Mouse (Mus musculus) intestine, embryonic 16.5 days (tissue): ENCODE measurements around the gene Stra6l. TPM values are rescaled to one million over a fixed set of nuclear protein-coding genes. Genes with fewer than 3 reads are reported as not detected.

Experiments used
- ATAC-seq: fragments of 200-750 bp; cut with Nextera tagmentation; 2 replicates; pipeline ENCODE4 v1.8.0; 2017; ENCODE audit warnings: moderate TSS enrichment, moderate library complexity
- H3K27ac ChIP-seq: fragments of 300-500 bp; sonication (generic); 2 replicates; pipeline ENCODE4 v1.5.1; 2014; ENCODE audit warnings: mild to moderate bottlenecking, low read length
- H3K27me3 ChIP-seq: fragments of 300-500 bp; sonication (generic); replicated peaks from 2 replicates; pipeline ENCODE4 v1.6.1; 2014; ENCODE audit warnings: low read length, control low read depth, mixed read lengths; ENCODE audit not compliant: control insufficient read depth, insufficient read depth
- H3K36me3 ChIP-seq: fragments of 300-500 bp; sonication (generic); 2 replicates; pipeline ENCODE4 v1.6.1; 2014; ENCODE audit warnings: low read length, control low read depth; ENCODE audit not compliant: control insufficient read depth, insufficient read depth
- H3K4me1 ChIP-seq: fragments of 300-500 bp; sonication (generic); 2 replicates; pipeline ENCODE4 v1.6.1; 2014; ENCODE audit warnings: low read length, control low read depth, mixed read lengths; ENCODE audit not compliant: control insufficient read depth, insufficient read depth
- H3K4me2 ChIP-seq: fragments of 300-500 bp; sonication (generic); 2 replicates; pipeline ENCODE4 v1.6.1; 2014; ENCODE audit warnings: low read depth, low read length, control low read depth
- H3K4me3 ChIP-seq: fragments of 300-500 bp; sonication (generic); 2 replicates; pipeline ENCODE4 v1.5.1; 2014; ENCODE audit warnings: mild to moderate bottlenecking, low read length
- H3K9ac ChIP-seq: fragments of 300-500 bp; sonication (generic); 2 replicates; pipeline ENCODE4 v1.6.1; 2014; ENCODE audit warnings: low read depth, low read length
- H3K9me3 ChIP-seq: fragments of 300-500 bp; sonication (generic); 2 replicates; pipeline ENCODE4 v1.6.1; 2016; ENCODE audit warnings: low read length, control low read depth; ENCODE audit not compliant: control insufficient read depth
- WGBS: fragments of 180-500 bp; shearing (Covaris S2); extraction: QIAGEN DNeasy Blood & Tissue Kit; methylation state at CpG from one replicate; pipeline ENCODE4 v1.1.7; 2014; 5-methylcytosine and 5-hydroxymethylcytosine counted together
- polyA plus RNA-seq: library from polyadenylated mRNA; unstranded; fragments of >200 nt; fragmentation: Nextera tagmentation; extraction: Ambion mirVana; gene quantifications from 2 replicates; pipeline ENCODE4 v1.2.1, GENCODE M21; 2015

Stra6l gene
- polyA plus RNA-seq, 1 experiment from 2014 or later, result 9.7 TPM

- H3K9ac ChIP-seq, result no peak overlapping the region
- WGBS, result 39% methylated on average over 8 of the region's 8 CpGs
These were observed 28.2 kb upstream of the Stra6l start for GRCm38 (mm10) chr4:45820074-45820830.

GRCm38 (mm10) chr4:45821995-45822394 lies 26.5 kb upstream of the Stra6l start:
- H3K4me2 ChIP-seq, result no peak overlapping the region
- ATAC-seq, result no peak
- H3K36me3 ChIP-seq, result no peaks in the 10 kb centered on the region
- no peaks in the 10 kb centered on the region for H3K9me3 ChIP-seq
- no peak overlapping the region for H3K4me3 ChIP-seq
- WGBS, result 40% methylated on average over 3 of the region's 3 CpGs
- no peak overlapping the region for H3K9ac ChIP-seq
- H3K27me3 ChIP-seq, result peaks cover 33% of the 10 kb centered on the region
- H3K27ac ChIP-seq, result no peak overlapping the region
- H3K4me1 ChIP-seq, result peaks cover 19% of the 10 kb centered on the region

More at GRCm38 (mm10) chr4:45820074-45820830, 28.2 kb upstream of the Stra6l start:
- H3K27ac ChIP-seq, result no peak overlapping the region
- no peaks in the 10 kb centered on the region for H3K36me3 ChIP-seq
- ATAC-seq, result 0 out of 2 replicates have a peak, but pooled peaks have one; percentile 16
- no peaks in the 10 kb centered on the region for H3K9me3 ChIP-seq
- H3K4me2 ChIP-seq, result no peak overlapping the region
- no peak overlapping the region for H3K4me3 ChIP-seq
- peaks cover 17% of the 10 kb centered on the region for H3K27me3 ChIP-seq
- peaks cover 14% of the 10 kb centered on the region for H3K4me1 ChIP-seq

- H3K4me3 ChIP-seq, result no peak overlapping the region
- no peaks in the 10 kb centered on the region for H3K9me3 ChIP-seq
- H3K4me2 ChIP-seq, result no peak overlapping the region
- no peak overlapping the region for H3K9ac ChIP-seq
- H3K36me3 ChIP-seq, result no peaks in the 10 kb centered on the region
- no peak overlapping the region for H3K27ac ChIP-seq
- H3K4me1 ChIP-seq, result peaks cover 19% of the 10 kb centered on the region
- WGBS, result 42% methylated on average over 11 of the region's 11 CpGs
- H3K27me3 ChIP-seq, result peaks cover 43% of the 10 kb centered on the region
- ATAC-seq, result no peak
These were observed 25.5 kb upstream of the Stra6l start for GRCm38 (mm10) chr4:45822781-45823575.

- no peak overlapping the region for H3K4me2 ChIP-seq
- ATAC-seq, result no peak
- H3K27me3 ChIP-seq, result peaks cover 51% of the 10 kb centered on the region
- no peaks in the 10 kb centered on the region for H3K9me3 ChIP-seq
- H3K4me3 ChIP-seq, result no peak overlapping the region
- H3K36me3 ChIP-seq, result no peaks in the 10 kb centered on the region
- H3K27ac ChIP-seq, result no peak overlapping the region
- H3K4me1 ChIP-seq, result peaks cover 12% of the 10 kb centered on the region
- H3K9ac ChIP-seq, result no peak overlapping the region
- 22% methylated on average over 10 of the region's 10 CpGs for WGBS
These were observed 24.3 kb upstream of the Stra6l start for GRCm38 (mm10) chr4:45824049-45824760.

GRCm38 (mm10) chr4:45824761-45825556 lies 23.5 kb upstream of the Stra6l start:
- WGBS, result 31% methylated on average over 14 of the region's 14 CpGs
- Histone ChIP-seq H3K9ac (no peak overlapping the region), H3K27ac (no peak overlapping the region), H3K4me2 (no peak overlapping the region), H3K27me3 (peaks cover 55% of the 10 kb centered on the region), H3K4me1 (peaks cover 6% of the 10 kb centered on the region; the same call in 1 of the 2 replicates), H3K9me3 (no peaks in the 10 kb centered on the region), H3K4me3 (no peak overlapping the region), H3K36me3 (no peaks in the 10 kb centered on the region)
- ATAC-seq, result no peak

- Histone ChIP-seq H3K27me3 (peaks cover 55% of the 10 kb centered on the region), H3K4me3 (peak within 1 kb of the TSS; percentile 48), H3K9ac (no peak within 1 kb of the TSS), H3K27ac (no peak within 1 kb of the TSS), H3K9me3 (no peaks in the 10 kb centered on the region), H3K36me3 (no peaks in the 10 kb centered on the region), H3K4me1 (peaks cover 6% of the 10 kb centered on the region; the same call in 1 of the 2 replicates), H3K4me2 (peak within 1 kb of the TSS; percentile 73)
- WGBS, result under 1% methylated on average over 89 of the region's 91 CpGs
- 0 out of 2 replicates have a peak, but pooled peaks have one; percentile 26 for ATAC-seq
These were observed 22.0 kb upstream of the Stra6l start, which contains the start of gene Igfbpl1 for GRCm38 (mm10) chr4:45826275-45827040. Gene Igfbpl1, minus strand, starts transcription at chr4:45826923.

- Histone ChIP-seq H3K9me3 (no peaks in the 10 kb centered on the region), H3K4me2 (no peak overlapping the region), H3K27ac (no peak overlapping the region), H3K4me3 (no peak overlapping the region), H3K36me3 (no peaks in the 10 kb centered on the region), H3K4me1 (peaks cover 6% of the 10 kb centered on the region; the same call in 1 of the 2 replicates), H3K9ac (no peak overlapping the region), H3K27me3 (peaks cover 39% of the 10 kb centered on the region)
- no peak for ATAC-seq
- 64% methylated on average over 13 of the region's 13 CpGs for WGBS
These were observed 18.3 kb upstream of the Stra6l start for GRCm38 (mm10) chr4:45829907-45830759.
